Mouse (Mus musculus) R1 (cell line): ENCODE measurements around the gene Med15.

Source experiments
- DNase-seq: peaks from one replicate; pipeline ENCODE4 v3.0.0-alpha.2; 2018; ENCODE audit warnings: low read depth, low spot score

Gene Med15

DNA sequence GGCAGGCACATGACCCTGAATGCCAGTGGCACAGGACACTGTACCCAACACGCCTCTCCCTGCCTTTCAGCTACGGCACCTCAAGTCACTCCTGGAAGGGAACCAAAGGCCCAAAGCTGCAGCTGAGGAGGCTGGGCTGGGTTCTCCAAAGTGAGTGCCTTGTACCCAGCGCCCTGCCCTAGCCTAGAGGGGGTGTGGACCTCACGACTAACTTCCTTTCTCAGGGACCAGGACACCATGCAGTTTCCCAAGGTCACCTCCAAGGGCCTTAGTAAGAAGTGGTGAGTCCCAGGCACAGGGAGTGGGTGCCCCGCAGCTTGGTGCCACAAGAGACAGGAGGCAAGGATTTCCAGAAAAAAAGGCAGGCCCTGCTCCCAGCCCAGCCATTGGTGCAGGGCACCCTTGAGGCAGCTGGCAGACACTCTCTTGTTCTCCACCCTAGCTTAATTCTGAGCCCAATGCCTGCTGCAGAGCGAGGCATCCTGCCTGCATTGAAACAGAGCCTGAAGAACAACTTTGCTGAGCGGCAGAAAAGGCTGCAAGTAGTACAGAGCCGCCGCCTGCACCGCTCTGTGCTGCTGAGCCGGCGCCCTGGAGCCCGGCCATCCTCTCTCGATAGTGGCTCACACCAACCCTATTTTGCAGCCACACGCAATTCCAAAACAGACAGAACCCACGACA is 82.6 kb downstream of the Med15 start:
- peak; percentile 53 for DNase-seq

GRCm38 (mm10) chr16:17647566-17648340 is 84.9 kb downstream of the Med15 start:
- DNase-seq = no peak

DNA sequence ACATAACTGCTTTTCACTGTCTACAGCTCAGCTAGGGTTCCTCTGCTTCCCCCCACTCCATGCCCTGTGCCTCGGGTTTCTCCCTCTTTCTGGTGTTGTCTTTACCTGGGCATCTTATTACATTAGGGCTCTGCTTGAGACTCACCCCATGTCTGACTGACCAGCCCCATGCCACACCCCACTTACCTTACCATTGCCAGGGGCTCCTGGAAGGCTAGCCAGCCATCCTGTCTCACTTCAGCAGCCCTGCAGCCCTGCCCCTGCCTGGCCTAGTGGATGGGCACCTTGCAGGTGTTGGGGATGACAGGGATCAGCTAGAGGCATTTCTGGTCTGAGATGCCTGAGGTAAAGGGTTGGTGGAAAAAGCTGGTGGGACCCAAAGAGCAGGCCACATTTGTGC is 85.5 kb downstream of the Med15 start:
- DNase-seq = no peak

GRCm38 (mm10) chr16:17646310-17647114 is 86.2 kb downstream of the Med15 start, which contains the start of gene Ccdc74a:
Ccdc74a (plus strand) TSS chr16:17646470.
- peak; percentile 87 for DNase-seq

- DNase-seq = no peak
Observed at GRCm38 (mm10) chr16:17643437-17643990, 89.2 kb downstream of the Med15 start.

DNA sequence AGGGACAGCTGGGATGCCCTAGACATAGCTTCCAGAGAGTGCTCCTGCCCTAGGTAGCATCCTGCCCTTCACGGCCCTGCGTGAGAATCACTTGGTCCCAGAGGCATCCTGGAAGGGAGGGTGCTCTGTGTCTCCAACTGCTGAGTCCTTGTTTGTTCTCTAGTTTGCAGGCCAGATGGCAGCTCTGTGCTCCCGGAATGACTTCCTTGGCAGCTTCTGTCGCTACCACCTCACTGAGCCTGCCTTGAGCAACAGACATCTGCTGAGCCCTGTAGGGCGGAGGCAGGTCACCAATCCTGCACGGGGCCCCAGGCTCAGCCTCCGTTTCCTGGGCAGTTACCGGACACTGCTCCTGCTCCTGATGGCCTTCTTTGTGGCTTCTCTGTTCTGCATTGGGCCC is 90.4 kb downstream of the Med15 start:
- DNase-seq = no peak

- no peak for DNase-seq
Observed at GRCm38 (mm10) chr16:17641301-17641700, 91.4 kb downstream of the Med15 start.

DNA sequence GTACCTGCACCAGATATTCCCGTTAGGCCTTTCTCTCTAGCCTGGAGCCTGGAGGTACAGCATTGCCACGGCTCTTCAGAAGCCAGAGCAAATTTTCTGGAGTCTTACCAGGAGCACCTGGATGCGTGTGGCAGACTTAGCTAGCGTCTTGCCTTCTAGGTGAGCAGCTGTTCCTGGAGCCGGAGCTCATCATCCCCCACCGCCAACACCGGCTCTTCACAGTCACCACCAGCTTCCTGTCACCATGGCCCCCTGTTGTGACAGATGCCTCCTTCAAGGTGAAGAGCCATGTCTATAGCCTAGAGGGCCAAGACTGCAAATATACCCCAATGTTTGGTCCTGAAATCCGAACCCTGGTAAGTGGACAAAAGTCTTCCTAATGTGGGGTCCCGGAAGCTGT is 92.0 kb downstream of the Med15 start:
- DNase-seq = no peak

DNA sequence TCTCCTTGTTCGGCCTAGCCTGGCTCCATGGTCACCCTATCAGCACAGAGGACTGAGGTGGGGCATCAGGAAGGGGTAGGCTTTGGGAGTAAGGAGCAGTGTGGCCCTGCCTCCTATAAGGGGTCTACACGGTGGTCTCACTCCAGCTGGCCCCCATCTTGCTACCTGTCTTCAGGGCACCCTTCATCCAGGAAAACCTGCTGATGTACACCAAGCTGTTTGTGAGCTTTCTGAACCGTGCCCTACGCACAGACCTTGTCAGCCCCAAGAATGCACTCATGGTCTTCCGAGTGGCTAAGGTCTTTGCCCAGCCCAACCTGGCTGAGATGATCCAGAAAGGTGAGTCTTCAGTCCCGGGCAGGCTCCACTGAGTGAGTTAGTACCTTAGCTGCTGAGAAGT is 92.7 kb downstream of the Med15 start:
- no peak for DNase-seq

DNA sequence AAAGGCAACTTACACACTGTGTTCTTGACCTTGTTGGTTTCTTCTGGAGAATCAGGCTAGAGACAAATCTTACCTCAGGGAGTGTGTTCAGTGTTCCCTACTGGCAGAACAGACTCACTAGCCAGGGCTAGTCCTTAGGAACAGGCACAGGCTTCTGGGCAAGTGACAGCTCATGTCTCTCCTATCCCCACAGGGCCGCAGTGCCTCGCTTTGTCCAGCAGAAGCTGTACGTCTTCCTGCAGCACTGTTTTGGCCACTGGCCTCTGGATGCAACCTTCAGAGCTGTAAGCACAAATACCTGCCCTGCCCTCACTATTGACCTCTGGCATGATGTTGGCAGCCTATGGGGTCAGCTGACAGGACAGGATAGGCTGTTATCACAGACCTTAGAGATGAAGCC is 93.6 kb downstream of the Med15 start:
- no peak for DNase-seq

DNA sequence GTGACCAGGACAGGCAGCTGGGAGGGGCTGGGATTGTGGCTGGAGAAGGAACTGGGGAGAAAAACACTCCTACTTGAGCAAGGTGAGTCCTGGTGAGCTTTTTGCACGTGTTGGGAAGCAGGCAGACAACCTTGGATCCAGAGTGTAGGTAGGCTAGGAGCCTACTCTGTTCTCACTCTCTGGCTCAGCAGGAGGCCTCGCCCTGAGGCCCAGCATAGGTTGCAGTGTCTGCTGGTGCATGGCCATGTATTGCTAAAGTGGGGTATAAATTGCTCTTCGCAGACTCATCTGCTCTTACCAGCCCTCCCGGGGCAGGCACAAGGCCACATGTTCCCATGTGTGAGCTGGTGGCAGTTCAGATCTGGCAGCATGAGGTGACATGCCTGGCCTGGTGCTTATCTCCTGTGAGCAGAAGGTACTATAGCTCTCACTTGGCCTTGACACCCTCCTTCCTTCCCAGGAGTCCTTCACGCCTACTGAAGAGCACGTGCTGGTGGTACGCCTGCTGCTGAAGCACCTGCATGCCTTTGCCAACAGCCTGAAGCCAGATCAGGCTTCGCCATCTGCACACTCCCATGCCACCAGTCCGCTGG is 94.6 kb downstream of the Med15 start:
- no peak for DNase-seq

DNA sequence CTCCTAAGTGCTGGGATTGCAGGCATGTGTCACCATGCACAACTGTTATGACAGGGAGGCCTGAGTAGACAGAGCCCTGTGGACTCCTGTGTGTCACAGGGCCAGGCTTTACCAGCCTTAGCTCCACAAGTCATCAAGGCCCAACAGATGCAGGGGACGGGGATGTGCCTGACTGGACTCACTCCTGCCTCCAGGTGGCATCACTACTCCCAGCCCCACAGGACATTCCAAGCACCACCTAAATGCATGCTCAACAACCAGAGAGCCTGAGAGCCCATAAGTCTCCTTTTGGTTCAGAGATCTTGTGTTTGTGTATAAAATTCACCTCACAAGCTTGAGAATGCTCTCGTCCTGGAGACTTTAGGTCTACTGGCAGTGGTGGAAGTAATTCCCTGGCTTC is 95.1 kb downstream of the Med15 start:
- no peak for DNase-seq

DNA sequence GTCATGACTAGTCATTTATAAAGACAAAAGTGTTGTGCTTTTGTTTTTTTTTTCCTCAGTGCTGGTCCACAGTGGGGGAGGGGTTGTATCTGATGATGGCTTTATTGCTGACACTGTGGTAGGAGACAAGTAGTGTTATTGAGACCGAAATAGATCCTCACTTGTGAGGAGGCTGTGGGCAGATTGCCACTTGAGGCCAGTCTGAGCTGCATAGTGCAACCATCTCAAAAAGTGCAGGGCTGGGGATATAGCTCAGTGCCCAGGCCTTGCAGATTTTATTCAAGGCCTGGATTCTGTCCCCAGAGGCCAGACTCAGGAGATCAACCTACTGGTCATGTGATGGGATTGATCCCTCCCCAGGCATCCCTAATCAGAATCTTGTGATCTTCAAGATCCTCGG is 95.8 kb downstream of the Med15 start:
- DNase-seq = no peak

GRCm38 (mm10) chr16:17633481-17634181 is 99.1 kb downstream of the Med15 start:
- DNase-seq = peak; percentile 67

DNA sequence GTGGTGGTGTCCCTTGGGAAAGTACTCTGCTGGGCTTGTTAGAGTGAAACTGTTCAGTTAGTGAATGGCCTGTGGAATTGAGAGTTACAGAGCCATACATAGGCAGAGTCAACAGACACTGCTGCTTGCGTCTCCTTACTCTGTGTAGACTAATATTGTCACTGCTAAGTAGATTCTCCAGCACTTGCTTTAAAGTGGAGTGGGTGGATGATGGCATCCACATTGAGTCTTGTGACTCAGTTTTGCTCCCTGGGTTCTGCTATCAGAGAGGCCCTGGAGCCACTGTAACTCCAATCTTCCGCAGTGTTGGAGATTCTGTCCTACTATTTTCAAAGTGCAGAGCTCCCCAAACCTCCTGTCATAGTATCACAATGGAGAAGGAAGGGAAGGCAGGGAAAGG is 100.1 kb downstream of the Med15 start:
- DNase-seq = no peak

- DNase-seq = no peak
Observed at GRCm38 (mm10) chr16:17626269-17626555, 106.5 kb downstream of the Med15 start.

- peak; percentile 52 for DNase-seq
Observed at GRCm38 (mm10) chr16:17625488-17626268, 107.0 kb downstream of the Med15 start.

DNA sequence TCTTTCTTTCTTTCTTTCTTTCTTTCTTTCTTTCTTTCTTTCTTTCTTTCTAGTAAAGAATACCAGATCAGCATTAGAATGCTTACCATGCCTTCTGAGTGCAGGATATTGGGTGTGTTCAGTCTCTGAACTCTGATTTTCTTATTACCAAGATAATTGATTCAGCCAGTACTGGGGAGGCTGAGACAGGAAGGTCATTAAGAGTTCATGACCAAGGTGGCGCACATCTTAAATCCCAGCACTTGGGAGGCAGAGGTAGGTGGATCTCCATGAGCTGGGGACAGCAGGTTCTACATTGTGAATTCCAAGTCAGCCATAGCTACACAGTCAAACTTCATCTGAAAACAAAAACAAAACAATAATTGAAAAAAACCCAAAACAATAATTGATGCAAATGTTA is 110.8 kb downstream of the Med15 start:
- DNase-seq = peak; percentile 83

DNA sequence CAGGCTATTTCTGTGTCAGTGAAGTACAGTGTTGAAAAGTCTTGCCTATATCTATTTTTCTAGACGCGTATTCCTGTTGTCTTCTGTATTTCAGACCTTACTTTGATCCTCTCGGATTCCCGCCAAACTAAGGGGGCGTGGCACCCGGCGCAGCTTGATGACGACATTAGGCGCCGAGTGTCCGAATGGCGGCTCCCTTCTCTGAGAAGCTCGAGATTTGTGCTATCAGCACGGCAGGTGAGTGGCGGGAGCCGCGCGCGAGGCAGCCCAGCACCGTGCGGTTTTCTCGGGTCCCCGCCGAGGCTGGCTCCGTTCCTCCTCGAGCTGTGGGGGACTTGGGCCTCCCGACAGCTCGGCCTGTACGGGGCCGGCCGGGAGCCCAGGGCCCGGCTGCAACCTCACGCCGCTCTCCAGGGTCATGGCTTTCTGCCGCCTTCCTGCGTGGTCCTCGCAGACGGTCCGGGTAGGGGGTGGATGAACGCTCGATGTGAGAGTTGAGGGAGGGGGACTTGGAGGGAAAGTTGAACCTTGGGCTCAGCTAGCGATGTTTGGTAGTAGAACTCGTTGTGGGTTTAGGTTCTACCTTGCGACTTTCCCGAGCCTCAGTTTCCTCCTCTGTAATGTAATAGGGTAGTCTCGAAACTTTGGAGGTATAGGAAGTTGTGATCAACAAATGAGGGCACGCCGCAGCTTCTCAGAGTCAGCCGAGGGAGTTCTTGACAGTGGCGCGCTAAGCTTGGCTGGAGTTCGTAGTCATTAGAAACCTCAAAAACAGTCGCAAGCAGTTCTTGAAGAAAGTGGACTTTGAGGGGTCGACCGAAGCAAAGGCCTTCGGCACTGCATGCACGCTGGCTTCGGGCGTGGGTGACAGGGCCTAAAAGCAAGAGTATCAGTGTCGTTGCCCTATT is 113.2 kb downstream of the Med15 start, which contains the start of gene Smpd4:
Smpd4 (plus strand) TSS at position 157 of the 908 bp plus-strand sequence.
- peak; percentile 92 for DNase-seq
